Mouse (Mus musculus) cerebellum, postnatal 10 days (tissue): ENCODE results near the gene Hivep3.
A peak's percentile ranks its signal among the peaks of the same experiment; 100 is the strongest.

ENCODE experiments used
- DNase-seq, 2 experiments: peaks; one replicate each; pipeline ENCODE4 v3.0.0; 2021; ENCODE audit warnings: mixed read lengths in 2 of 2

The Hivep3 gene

GRCm38 (mm10) chr4:119950181-119950580 is 216.6 kb downstream of the Hivep3 start:
- peak; percentile 29 for DNase-seq

GRCm38 (mm10) chr4:119951081-119951480 is 217.5 kb downstream of the Hivep3 start:
- peak in 1 of 2 experiments; percentile 9 for DNase-seq

GRCm38 (mm10) chr4:119955008-119955407 is 221.4 kb downstream of the Hivep3 start:
- no peak for DNase-seq

- peak; percentile 74 to 75 for DNase-seq
Measured at GRCm38 (mm10) chr4:119957970-119958369, 224.4 kb downstream of the Hivep3 start.

- peak in 1 of 2 experiments; percentile 17 for DNase-seq
Measured at GRCm38 (mm10) chr4:119959293-119959692, 225.7 kb downstream of the Hivep3 start.

- DNase-seq: no peak
Measured at GRCm38 (mm10) chr4:119959873-119960272, 226.3 kb downstream of the Hivep3 start.

GRCm38 (mm10) chr4:119960523-119960922 is 226.9 kb downstream of the Hivep3 start:
- no peak for DNase-seq

GRCm38 (mm10) chr4:119961164-119961563 is 227.6 kb downstream of the Hivep3 start:
- DNase-seq: no peak

GRCm38 (mm10) chr4:119962066-119962465 is 228.5 kb downstream of the Hivep3 start:
- DNase-seq: no peak

- DNase-seq: peak in 1 of 2 experiments; percentile 9
Measured at GRCm38 (mm10) chr4:119966105-119967072, 232.8 kb downstream of the Hivep3 start.

- peak in 1 of 2 experiments; percentile 17 for DNase-seq
Measured at GRCm38 (mm10) chr4:119967073-119967608, 233.6 kb downstream of the Hivep3 start.

GRCm38 (mm10) chr4:119967636-119968035 is 234.1 kb downstream of the Hivep3 start:
- no peak for DNase-seq

GRCm38 (mm10) chr4:119968071-119968470 is 234.5 kb downstream of the Hivep3 start:
- peak; percentile 90 to 95 for DNase-seq

GRCm38 (mm10) chr4:119968887-119969286 is 235.3 kb downstream of the Hivep3 start:
- no peak for DNase-seq

- DNase-seq: no peak
Measured at GRCm38 (mm10) chr4:119970166-119970565, 236.6 kb downstream of the Hivep3 start.

- peak; percentile 71 to 80 for DNase-seq
Measured at GRCm38 (mm10) chr4:119972375-119972774, 238.8 kb downstream of the Hivep3 start.

- DNase-seq: peak; percentile 54 to 60
Measured at GRCm38 (mm10) chr4:119973729-119974605, 240.4 kb downstream of the Hivep3 start.

- no peak for DNase-seq
Measured at GRCm38 (mm10) chr4:119975242-119975641, 241.7 kb downstream of the Hivep3 start.

- DNase-seq: no peak
Measured at GRCm38 (mm10) chr4:119975822-119976221, 242.2 kb downstream of the Hivep3 start.

- DNase-seq: no peak
Measured at GRCm38 (mm10) chr4:119976428-119977168, 243.0 kb downstream of the Hivep3 start.

- DNase-seq: no peak
Measured at GRCm38 (mm10) chr4:119977817-119978491, 244.4 kb downstream of the Hivep3 start.
